Mouse (Mus musculus): ENCODE measurements at regions not wholly inside any gene's neighbourhood (a gene's known extent, or its start where the extent isn't known, plus 50 kb on each side); places are given as distances from the start of the nearest gene placed in this dataset.

DNA sequence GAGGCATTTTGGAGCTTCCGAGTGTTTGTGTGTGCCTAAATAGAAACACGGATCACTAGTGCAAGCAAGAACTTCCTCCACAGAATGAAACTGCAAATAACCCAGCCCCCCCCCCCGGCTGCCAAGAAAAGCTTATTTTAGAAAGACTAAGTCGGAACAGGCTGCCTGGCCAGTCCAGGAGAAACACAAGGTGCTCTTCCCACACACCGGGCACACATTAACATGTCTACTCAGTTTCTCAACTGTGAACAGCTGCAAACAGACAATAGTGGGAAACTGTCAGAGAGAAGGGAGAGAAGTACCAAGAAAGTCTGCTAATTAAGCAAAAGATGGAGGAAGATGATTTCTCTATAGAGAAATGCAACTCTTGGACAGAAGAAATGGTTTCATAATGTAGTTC lies 267.3 kb upstream of the Zbtb20 start:
- DNase-seq (ENCODE audit: low spot score) (no peak), ATAC-seq (no peak)
- Histone ChIP-seq H3K4me2 (ENCODE audit: low read depth, low read length) (no peak overlapping the region), H3K27me3 (ENCODE audit: insufficient read depth, low read length) (no peaks in the 10 kb centered on the region), H3K36me3 (ENCODE audit: insufficient read depth, low read length) (no peaks in the 10 kb centered on the region), H3K4me3 (ENCODE audit: low read length) (no peak overlapping the region), H3K4me1 (ENCODE audit: insufficient read depth, low read length) (no peaks in the 10 kb centered on the region), H3K9me3 (ENCODE audit: low read length) (no peaks in the 10 kb centered on the region), H3K27ac (no peak overlapping the region), H3K9ac (replicated peaks; ENCODE audit: low read length) (no peak overlapping the region)
- WGBS: 73% methylated on average over 5 of the region's 5 CpGs
- no peak for TF ChIP-seq CTCF (IDR thresholded peaks at IDR 0.05; ENCODE audit: low read depth)

DNA sequence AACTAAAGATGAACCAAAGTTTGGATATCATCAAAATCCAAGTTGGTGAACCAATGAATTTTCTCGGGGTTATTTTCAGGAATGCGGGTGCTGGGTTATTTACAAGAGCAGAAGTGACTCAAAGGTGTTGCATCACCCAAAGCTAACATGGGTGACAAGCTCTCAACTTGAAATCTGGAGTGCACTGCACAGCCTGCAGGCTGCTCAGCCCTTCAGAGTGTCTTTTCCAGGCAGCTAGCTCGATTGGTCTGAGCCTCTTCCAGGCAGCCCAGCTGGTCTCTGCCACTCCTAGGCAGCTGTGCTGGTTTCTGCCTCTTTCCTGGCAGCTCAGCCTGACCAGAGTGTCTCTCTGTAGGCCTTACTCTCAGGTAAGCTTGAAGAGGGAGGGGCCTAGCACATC lies 251.9 kb upstream of the Gap43 start:
- 75% methylated on average over 3 of the region's 3 CpGs for WGBS
- Histone ChIP-seq H3K36me3 (ENCODE audit: insufficient read depth, low read length) (no peaks in the 10 kb centered on the region), H3K4me3 (ENCODE audit: low read length) (no peak overlapping the region), H3K27me3 (ENCODE audit: insufficient read depth, low read length) (no peaks in the 10 kb centered on the region), H3K4me2 (ENCODE audit: low read depth, low read length) (no peak overlapping the region), H3K9me3 (ENCODE audit: low read length) (no peaks in the 10 kb centered on the region), H3K9ac (replicated peaks; ENCODE audit: low read length) (no peak overlapping the region), H3K4me1 (ENCODE audit: insufficient read depth, low read length) (no peaks in the 10 kb centered on the region), H3K27ac (no peak overlapping the region)
- no peak for ATAC-seq
- no peak for DNase-seq (ENCODE audit: low spot score)
- TF ChIP-seq CTCF (IDR thresholded peaks at IDR 0.05; ENCODE audit: low read depth): no peak

DNA sequence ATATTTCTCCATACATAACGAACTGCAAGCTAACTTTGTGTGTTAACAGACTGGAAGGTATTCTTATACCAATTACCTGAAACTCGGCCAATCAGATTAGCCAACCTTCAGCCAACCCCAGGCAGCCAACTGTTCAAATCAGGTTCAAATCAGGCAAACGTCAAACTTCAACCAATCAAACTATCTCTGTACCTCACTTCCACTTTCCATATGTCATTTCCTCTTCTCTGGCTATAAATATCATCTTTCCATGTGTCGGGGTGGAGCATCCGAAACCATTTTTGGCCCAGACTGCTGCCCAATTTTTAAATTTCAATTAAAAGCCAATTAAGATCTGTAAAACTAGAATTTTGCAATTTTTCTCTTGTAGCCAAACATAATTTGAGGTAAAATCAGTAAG lies 251.1 kb upstream of the Gap43 start:
- Histone ChIP-seq H3K9me3 (ENCODE audit: low read length) (no peaks in the 10 kb centered on the region), H3K9ac (replicated peaks; ENCODE audit: low read length) (no peak overlapping the region), H3K4me3 (ENCODE audit: low read length) (no peak overlapping the region), H3K36me3 (ENCODE audit: insufficient read depth, low read length) (no peaks in the 10 kb centered on the region), H3K27me3 (ENCODE audit: insufficient read depth, low read length) (no peaks in the 10 kb centered on the region), H3K4me2 (ENCODE audit: low read depth, low read length) (no peak overlapping the region), H3K27ac (no peak overlapping the region), H3K4me1 (ENCODE audit: insufficient read depth, low read length) (no peaks in the 10 kb centered on the region)
- WGBS: 92% methylated on average over 5 of the region's 5 CpGs
- no peak for TF ChIP-seq CTCF (IDR thresholded peaks at IDR 0.05; ENCODE audit: low read depth)
- DNase-seq (ENCODE audit: low spot score): no peak
- no peak for ATAC-seq

DNA sequence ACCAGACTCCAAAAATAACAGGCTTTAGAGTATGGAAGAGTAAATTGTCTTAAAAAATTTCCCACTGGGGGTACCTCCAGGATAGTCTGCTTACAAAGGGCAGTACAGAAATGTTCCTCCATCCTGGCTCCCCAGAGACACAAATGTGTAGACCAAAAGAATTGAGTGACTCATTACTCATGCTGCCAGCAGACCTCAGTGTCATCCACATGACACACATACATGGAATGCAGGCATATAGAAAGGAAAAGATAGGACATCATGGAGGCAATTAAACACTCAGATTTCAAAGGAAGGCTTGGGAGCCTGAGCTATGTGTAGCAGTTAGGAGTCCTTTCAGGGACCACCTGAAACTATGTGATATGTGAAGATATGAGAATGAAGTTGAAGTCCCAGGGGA lies 245.7 kb upstream of the Gap43 start:
- DNase-seq (ENCODE audit: low spot score): no peak
- Histone ChIP-seq H3K27me3 (ENCODE audit: insufficient read depth, low read length) (no peaks in the 10 kb centered on the region), H3K36me3 (ENCODE audit: insufficient read depth, low read length) (no peaks in the 10 kb centered on the region), H3K4me2 (ENCODE audit: low read depth, low read length) (no peak overlapping the region), H3K9ac (replicated peaks; ENCODE audit: low read length) (no peak overlapping the region), H3K4me3 (ENCODE audit: low read length) (no peak overlapping the region), H3K9me3 (ENCODE audit: low read length) (no peaks in the 10 kb centered on the region), H3K4me1 (ENCODE audit: insufficient read depth, low read length) (no peaks in the 10 kb centered on the region), H3K27ac (no peak overlapping the region)
- no peak for TF ChIP-seq CTCF (IDR thresholded peaks at IDR 0.05; ENCODE audit: low read depth)
- no peak for ATAC-seq

DNA sequence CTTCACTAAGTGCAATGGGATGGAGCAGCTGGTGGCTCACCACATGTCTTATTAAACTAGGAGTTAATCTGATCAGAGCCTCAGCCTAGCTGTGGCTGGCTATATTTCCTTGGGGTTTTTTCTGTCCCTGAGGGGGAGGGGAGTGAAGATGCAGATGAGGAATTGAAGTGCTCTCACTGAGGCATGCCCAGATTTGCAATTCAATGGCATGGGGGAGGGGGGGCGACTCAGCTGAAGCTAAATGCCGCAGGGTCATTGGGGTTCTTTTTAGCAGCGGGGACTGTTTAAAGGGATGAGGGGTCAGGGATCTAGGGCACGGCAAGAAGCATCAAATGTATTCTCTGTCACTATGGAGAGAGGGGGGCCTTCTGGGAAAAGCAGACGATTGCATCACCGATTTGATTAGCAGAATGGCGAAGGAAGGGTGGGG lies 235.1 kb upstream of the Gap43 start:
- DNase-seq (ENCODE audit: low spot score) (peak; percentile 67), ATAC-seq (peak; percentile 91)
- no peaks in the 10 kb centered on the region for H3K9me3 ChIP-seq (ENCODE audit: low read length)
- peak overlapping the region; percentile 20; the same call in 1 of the 2 replicates for H3K27ac ChIP-seq
- H3K4me2 ChIP-seq (ENCODE audit: low read depth, low read length): peak overlapping the region; percentile 43
- H3K27me3 ChIP-seq (ENCODE audit: insufficient read depth, low read length): no peaks in the 10 kb centered on the region
- peak overlapping the region; percentile 13; the same call in 1 of the 2 replicates for H3K9ac ChIP-seq (replicated peaks; ENCODE audit: low read length)
- no peaks in the 10 kb centered on the region for H3K36me3 ChIP-seq (ENCODE audit: insufficient read depth, low read length)
- peaks cover 5% of the 10 kb centered on the region; the same call in 1 of the 2 replicates for H3K4me1 ChIP-seq (ENCODE audit: insufficient read depth, low read length)
- 4% methylated on average over 7 of the region's 7 CpGs for WGBS
- no peak overlapping the region for H3K4me3 ChIP-seq (ENCODE audit: low read length)
- TF ChIP-seq CTCF (IDR thresholded peaks at IDR 0.05; ENCODE audit: low read depth): no peak

DNA sequence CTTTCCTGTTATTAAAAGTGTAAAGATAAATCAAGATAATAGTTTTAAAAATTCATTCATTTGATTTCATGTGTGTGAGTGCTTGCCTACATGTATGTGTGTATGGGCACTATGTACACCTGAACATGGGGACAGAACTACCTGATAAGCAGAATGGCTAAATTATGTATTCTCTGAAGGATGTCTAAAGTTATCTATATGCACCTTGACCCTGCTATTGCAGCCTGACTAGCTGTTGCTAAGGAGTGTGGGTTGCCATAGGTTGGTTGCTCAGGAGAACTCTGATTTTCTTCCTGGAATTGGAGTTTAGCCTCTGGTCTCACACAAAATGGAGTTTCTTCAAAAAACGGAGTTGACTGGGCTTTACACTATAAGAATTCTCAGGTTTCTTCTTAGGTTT lies 234.5 kb upstream of the Gap43 start:
- peak; percentile 7 for DNase-seq (ENCODE audit: low spot score)
- Histone ChIP-seq H3K27me3 (ENCODE audit: insufficient read depth, low read length) (no peaks in the 10 kb centered on the region), H3K9me3 (ENCODE audit: low read length) (no peaks in the 10 kb centered on the region), H3K9ac (replicated peaks; ENCODE audit: low read length) (0 out of 2 replicates have a peak overlapping the region, but pooled peaks have one; percentile 13), H3K4me2 (ENCODE audit: low read depth, low read length) (no peak overlapping the region), H3K4me1 (ENCODE audit: insufficient read depth, low read length) (peaks cover 9% of the 10 kb centered on the region; the same call in 1 of the 2 replicates), H3K27ac (0 out of 2 replicates have a peak overlapping the region, but pooled peaks have one; percentile 20), H3K36me3 (ENCODE audit: insufficient read depth, low read length) (no peaks in the 10 kb centered on the region), H3K4me3 (ENCODE audit: low read length) (no peak overlapping the region)
- no peak for TF ChIP-seq CTCF (IDR thresholded peaks at IDR 0.05; ENCODE audit: low read depth)
- WGBS: 9% methylated on average over 1 of the region's 1 CpGs
- no peak for ATAC-seq

DNA sequence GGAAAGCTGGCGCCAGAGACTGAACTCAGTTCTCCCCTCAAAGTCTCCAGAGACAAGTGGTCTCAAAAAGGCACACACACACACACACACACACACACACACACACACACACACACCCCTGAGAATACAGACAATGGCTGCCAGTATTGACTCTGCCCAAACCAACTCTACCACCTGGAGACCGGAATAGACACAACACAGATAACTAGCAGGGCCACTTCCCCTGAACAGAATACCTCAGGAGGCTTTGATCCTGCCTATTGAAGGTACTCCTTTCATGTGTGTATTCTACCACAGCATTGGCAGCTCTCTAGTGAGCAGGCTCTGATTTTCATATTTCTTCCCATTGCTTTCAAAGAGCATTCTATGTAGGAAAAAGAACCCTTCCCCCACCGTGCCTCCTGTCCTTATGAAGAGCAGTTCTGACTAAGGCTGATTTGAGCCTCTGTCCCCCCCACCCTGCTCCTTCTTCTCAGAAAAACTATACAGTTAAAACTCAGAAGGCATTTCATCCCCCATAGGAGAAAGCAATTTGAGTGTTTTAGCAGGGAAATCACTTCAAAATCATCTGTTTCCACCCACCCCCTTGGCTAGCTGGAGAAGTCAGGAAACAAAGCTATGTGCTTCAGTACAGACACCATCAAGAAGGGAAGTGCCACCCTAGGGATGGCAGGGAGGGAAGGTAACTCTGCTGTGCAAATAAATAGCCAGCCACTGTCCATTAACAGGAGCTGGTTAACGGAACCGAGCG lies 230.0 kb upstream of the Gap43 start:
- H3K4me2 ChIP-seq (ENCODE audit: low read depth, low read length): no peak overlapping the region
- no peaks in the 10 kb centered on the region for H3K27me3 ChIP-seq (ENCODE audit: insufficient read depth, low read length)
- TF ChIP-seq CTCF (IDR thresholded peaks at IDR 0.05; ENCODE audit: low read depth): no peak
- H3K4me1 ChIP-seq (ENCODE audit: insufficient read depth, low read length): peaks cover 9% of the 10 kb centered on the region; the same call in 1 of the 2 replicates
- DNase-seq (ENCODE audit: low spot score): no peak
- H3K9me3 ChIP-seq (ENCODE audit: low read length): no peaks in the 10 kb centered on the region
- no peak overlapping the region for H3K9ac ChIP-seq (replicated peaks; ENCODE audit: low read length)
- H3K27ac ChIP-seq: no peak overlapping the region
- H3K36me3 ChIP-seq (ENCODE audit: insufficient read depth, low read length): no peaks in the 10 kb centered on the region
- no peak overlapping the region for H3K4me3 ChIP-seq (ENCODE audit: low read length)
- WGBS: 65% methylated on average over 6 of the region's 6 CpGs
- no peak for ATAC-seq
